ENCODE assay signal across 24 mouse cellular contexts in the genomic region with DNA sequence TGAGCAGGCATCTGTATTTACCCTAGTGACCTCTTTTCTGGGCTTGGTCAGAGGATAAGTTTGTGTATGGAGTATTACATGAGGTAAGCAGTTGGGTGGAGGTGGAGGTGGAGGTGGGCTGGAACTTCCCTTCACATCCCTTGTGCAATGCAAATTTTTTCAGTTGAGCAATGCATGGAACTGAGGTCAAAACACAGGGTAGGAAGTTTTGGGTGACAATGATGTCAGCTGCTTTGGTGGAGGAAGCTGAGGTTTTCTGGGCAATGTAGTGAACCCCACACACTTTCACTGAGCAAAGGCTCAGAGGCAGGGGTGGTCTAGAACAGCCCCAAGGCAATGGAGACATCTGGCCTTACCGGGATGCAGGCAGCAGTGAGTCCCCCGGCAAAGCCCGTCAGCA. TPM values are rescaled to one million over a fixed set of nuclear protein-coding genes. Genes with fewer than 3 reads are reported as not detected.
DNase-seq lines count a peak whose midpoint lies in the region; ATAC-seq and TF ChIP-seq lines count a peak whose summit lies in the region.
"Had no signal": no experiment of that assay in that cellular context is flagged by ENCODE, and none has a peak within 500 bp of the region (broad histone marks: within the 10 kb centered on the region; RNA-seq: fewer than 3 reads in every experiment).

No protein-coding gene starts in this region.

- H3K4me3 ChIP-seq in liver, postnatal 0 days (ENCODE audit: low read depth, low read length) = no peak overlapping the region
- H3K4me3 ChIP-seq in liver, embryonic 11.5 days (ENCODE audit: low read depth, low read length) = no peak overlapping the region
- peak overlapping the region; percentile 29 to 74 (median 72) for H3K4me3 ChIP-seq in CH12.LX (replicated peaks in 1 of 3; ENCODE audit: low read depth in 2 of 3, low read length in 2 of 3, poor library complexity in 1 of 3)
- H3K4me3 ChIP-seq in macrophage (ENCODE audit: inconsistent target) = peak overlapping the region; percentile 2; the same call in 1 of the 2 replicates
- no peak overlapping the region for H3K4me3 ChIP-seq in neural tube, embryonic 15.5 days (replicated peaks)
- H3K4me3 ChIP-seq: forebrain, embryonic 15.5 days; heart, embryonic 10.5 days; hindbrain, embryonic 12.5 days; limb, embryonic 10.5 days; lung, embryonic 15.5 days had no signal

- H3K4me2 ChIP-seq in liver, postnatal 0 days (ENCODE audit: low read depth, low read length) = no peak overlapping the region
- no peak overlapping the region for H3K4me2 ChIP-seq in liver, embryonic 11.5 days
- H3K4me2 ChIP-seq in CH12.LX (ENCODE audit: insufficient read depth, low read depth, poor library complexity, severe bottlenecking) = peak overlapping the region; percentile 53
- no peak overlapping the region for H3K4me2 ChIP-seq in neural tube, embryonic 15.5 days
- H3K4me2 ChIP-seq: forebrain, embryonic 15.5 days; hindbrain, embryonic 12.5 days; lung, embryonic 15.5 days had no signal

- in situ Hi-C loops in CH12.LX (cut with MboI; ENCODE audit: low pct_ligation_motif_present, low pct_unique_long_range_greater_than_20kb, low sequenced_read_pairs) = no loop called here

- TF ChIP-seq EP300 in liver, postnatal 0 days (IDR thresholded peaks at IDR 0.05; ENCODE audit: low read depth) = no peak
- peak; percentile 33; the same call in 1 of the 2 replicates for TF ChIP-seq EP300 in CH12.LX (IDR thresholded peaks at IDR 0.05; ENCODE audit: low read length)

- H3K27ac ChIP-seq in liver, postnatal 0 days (ENCODE audit: low read depth) = 0 out of 2 replicates have a peak overlapping the region, but pooled peaks have one; percentile 6
- no peak overlapping the region for H3K27ac ChIP-seq in liver, embryonic 11.5 days (ENCODE audit: low read depth, low read length)
- peak overlapping the region; percentile 55 for H3K27ac ChIP-seq in CH12.LX (ENCODE audit: insufficient read depth, low read depth)
- H3K27ac ChIP-seq in macrophage = peak overlapping the region; percentile 60
- no peak overlapping the region for H3K27ac ChIP-seq in neural tube, embryonic 15.5 days (replicated peaks)
- H3K27ac ChIP-seq: forebrain, embryonic 15.5 days; heart, embryonic 10.5 days; hindbrain, embryonic 12.5 days; limb, embryonic 10.5 days; lung, embryonic 15.5 days had no signal

- WGBS in liver, postnatal 0 days (ENCODE audit: insufficient replicate concordance) = 46% methylated on average over 3 of the region's 3 CpGs
- 78% methylated on average over 3 of the region's 3 CpGs for WGBS in liver, embryonic 11.5 days
- 17% methylated on average over 3 of the region's 3 CpGs for WGBS in macrophage (ENCODE audit: missing documents)
- WGBS in neural tube, embryonic 15.5 days = 81% methylated on average over 3 of the region's 3 CpGs

- H3K79me2 ChIP-seq in CH12.LX (replicated peaks; ENCODE audit: control insufficient read depth, extremely low read depth, insufficient read depth, poor library complexity, severe bottlenecking) = peaks cover 4% of the 10 kb centered on the region; the same call in 1 of the 2 replicates
- peaks cover 17% of the 10 kb centered on the region for H3K79me2 ChIP-seq in macrophage (ENCODE audit: inconsistent target)

- DNase-seq in liver, postnatal 0 days = no peak
- no peak for DNase-seq in liver, embryonic 11.5 days (ENCODE audit: low spot score)
- DNase-seq in CH12.LX (ENCODE audit: extremely low read depth) = peak; percentile 56
- DNase-seq in kidney, adult 8-10 months = no peak
- DNase-seq: embryo, embryonic 11 days; gastrocnemius, postnatal 36 days; kidney, adult 9 months; kidney, postnatal 36 days; layer of hippocampus, adult 9-11 months; right cerebral cortex, postnatal 25 days; thymus, postnatal 25 days had no signal

- TF ChIP-seq POLR2A in CH12.LX (IDR thresholded peaks at IDR 0.05; ENCODE audit: low read depth, low read length) = 0 out of 2 replicates have a peak, but pooled peaks have one; percentile 18

- no peak overlapping the region for H3K9ac ChIP-seq in liver, postnatal 0 days (replicated peaks)
- H3K9ac ChIP-seq in liver, embryonic 11.5 days (ENCODE audit: low read depth, low read length) = no peak overlapping the region
- H3K9ac ChIP-seq in CH12.LX (ENCODE audit: insufficient read depth, low read depth) = no peak overlapping the region
- H3K9ac ChIP-seq in neural tube, embryonic 15.5 days (replicated peaks) = no peak overlapping the region
- H3K9ac ChIP-seq: forebrain, embryonic 15.5 days; hindbrain, embryonic 12.5 days; lung, embryonic 15.5 days had no signal

- no peak for TF ChIP-seq RAD21 in CH12.LX (IDR thresholded peaks at IDR 0.05; ENCODE audit: low read depth, low read length)

- H3K36me3 ChIP-seq in liver, postnatal 0 days (replicated peaks; ENCODE audit: insufficient read depth, low read length) = no peaks in the 10 kb centered on the region
- no peaks in the 10 kb centered on the region; the same call in 1 of the 2 replicates for H3K36me3 ChIP-seq in liver, embryonic 11.5 days (ENCODE audit: control insufficient read depth, insufficient read depth, low read length)
- H3K36me3 ChIP-seq in CH12.LX (replicated peaks in 1 of 2; ENCODE audit: control insufficient read depth in 1 of 2, insufficient read depth in 1 of 2, low read length in 1 of 2) (peaks cover 42 to 50% of the 10 kb centered on the region in 2 experiments), macrophage (ENCODE audit: inconsistent target) (peaks cover 25% of the 10 kb centered on the region; the same call in 1 of the 2 replicates)
- peaks cover 4% of the 10 kb centered on the region; the same call in 1 of the 2 replicates for H3K36me3 ChIP-seq in neural tube, embryonic 15.5 days
- H3K36me3 ChIP-seq: forebrain, embryonic 15.5 days; heart, embryonic 10.5 days; lung, embryonic 15.5 days had no signal

- H3K4me1 ChIP-seq in liver, postnatal 0 days (ENCODE audit: insufficient read depth) = peaks cover 21% of the 10 kb centered on the region
- H3K4me1 ChIP-seq in liver, embryonic 11.5 days (replicated peaks; ENCODE audit: control insufficient read depth, insufficient read depth, low read length) = 0 out of 2 replicates have a peak, but pooled peaks cover 4% of the 10 kb centered on the region
- peaks cover 24 to 60% of the 10 kb centered on the region in 2 experiments for H3K4me1 ChIP-seq in CH12.LX (ENCODE audit: control insufficient read depth in 1 of 2, insufficient read depth in 2 of 2)
- peaks cover 18% of the 10 kb centered on the region for H3K4me1 ChIP-seq in neural tube, embryonic 15.5 days

- H3K9me3 ChIP-seq in liver, postnatal 0 days (ENCODE audit: low read length) = no peaks in the 10 kb centered on the region
- no peaks in the 10 kb centered on the region for H3K9me3 ChIP-seq in liver, embryonic 11.5 days (ENCODE audit: control insufficient read depth, low read length)
- no peaks in the 10 kb centered on the region for H3K9me3 ChIP-seq in CH12.LX (replicated peaks; ENCODE audit: low read length)
- no peaks in the 10 kb centered on the region for H3K9me3 ChIP-seq in neural tube, embryonic 15.5 days (replicated peaks)
- H3K9me3 ChIP-seq: forebrain, embryonic 15.5 days; heart, embryonic 10.5 days; hindbrain, embryonic 12.5 days; limb, embryonic 10.5 days; lung, embryonic 15.5 days had no signal

- no peaks in the 10 kb centered on the region for H3K27me3 ChIP-seq in liver, postnatal 0 days (ENCODE audit: insufficient read depth, low read length)
- peaks cover 9% of the 10 kb centered on the region for H3K27me3 ChIP-seq in liver, embryonic 11.5 days (replicated peaks; ENCODE audit: control insufficient read depth, insufficient read depth, low read length)
- H3K27me3 ChIP-seq in CH12.LX (replicated peaks) = no peaks in the 10 kb centered on the region
- H3K27me3 ChIP-seq in neural tube, embryonic 15.5 days (replicated peaks) = 0 out of 2 replicates have a peak, but pooled peaks cover 3% of the 10 kb centered on the region

- TF ChIP-seq CTCF in liver, postnatal 0 days (IDR thresholded peaks at IDR 0.05; ENCODE audit: low read depth) = no peak
- no peak for TF ChIP-seq CTCF in CH12.LX (conservative IDR thresholded peaks at IDR 0.05 in 1 of 2, IDR thresholded peaks at IDR 0.05 in 1 of 2; ENCODE audit: low read depth in 2 of 2, low read length in 2 of 2)

- peak; percentile 83 for ATAC-seq in liver, postnatal 0 days
- no peak for ATAC-seq in liver, embryonic 11.5 days (replicated peaks; ENCODE audit: low FRiP score)
- ATAC-seq in neutrophil, adult 5-6 weeks (ENCODE audit: extremely low read depth, insufficient number of reproducible peaks, low FRiP score, poor library complexity, severe bottlenecking) = peak; percentile 70
- ATAC-seq in neural tube, embryonic 15.5 days (ENCODE audit: low FRiP score) = no peak
- ATAC-seq: forebrain, embryonic 15.5 days; inflammation-experienced regulatory T-cells, adult 6 months had no signal

- dilution Hi-C loops in CH12.LX (cut with MboI; ENCODE audit: extremely low pct_ligation_motif_present, extremely low pct_unique_long_range_greater_than_20kb, low sequenced_read_pairs) = no loop called here

RNA-seq across cellular contexts. Expression of gene Slc2a6, which starts 2.3 kb away (rescaled TPM):
- polyA plus RNA-seq in liver, postnatal 0 days (2015; fragmentation: Nextera tagmentation; extraction: Ambion mirVana) = 0.31 and 0.47 TPM in 2 replicates
- polyA plus RNA-seq in liver, embryonic 11.5 days (2014; fragmentation: Nextera tagmentation; extraction: Ambion mirVana) = 0.51 and 0.64 TPM in 2 replicates
- total RNA-seq in CH12.LX (2012; rRNA removed) = 49.8 and 55.9 TPM in 2 replicates
- total RNA-seq in CH12.LX (2014; rRNA removed) = 37.3 and 43.3 TPM in 2 replicates
- 17.1 and 22.1 TPM in 2 replicates for polyA plus RNA-seq in CH12.LX (2012; ENCODE audit: insufficient read length, low read depth)
- total RNA-seq in macrophage (2018; cell fraction: chromatin; rRNA removed) = 100 to 1,000 TPM in 18 of 26 experiments, 10 to 100 TPM in 8; 10.9 to 802 (median 358) TPM
- total RNA-seq in macrophage (2018; cell fraction: cytosol; rRNA removed) = 100 to 1,000 TPM in 15 of 26 experiments, 10 to 100 TPM in 9, 1 to 10 TPM in 2; 8.0 to 364 (median 152) TPM
- total RNA-seq in macrophage (2018; cell fraction: nucleus; rRNA removed) = 1,000 to 10,000 TPM in 1 of 26 experiments, 100 to 1,000 TPM in 20, 10 to 100 TPM in 5; 11.4 to 1,003 (median 403) TPM
- polyA plus RNA-seq in macrophage (2018) = 2.9 to 43.2 TPM (median 3.8 TPM) in 3 replicates
- 82.6 and 87.3 TPM in 2 replicates for total RNA-seq in neutrophil, adult 5-6 weeks (2017)
- 17.2 and 20.0 TPM in 2 replicates for polyA plus RNA-seq in neural tube, embryonic 15.5 days (2015; fragmentation: Nextera tagmentation; extraction: Ambion mirVana)
- total RNA-seq: gastrocnemius, postnatal 36 days had no signal

RNA-seq across cellular contexts. Expression of gene Cacfd1, which starts 15.8 kb away (rescaled TPM):
- polyA plus RNA-seq in liver, postnatal 0 days (2015; fragmentation: Nextera tagmentation; extraction: Ambion mirVana) = 21.1 and 23.5 TPM in 2 replicates
- polyA plus RNA-seq in liver, embryonic 11.5 days (2014; fragmentation: Nextera tagmentation; extraction: Ambion mirVana) = 32.6 and 32.9 TPM in 2 replicates
- total RNA-seq in CH12.LX (2012; rRNA removed) (9.9 and 10.3 TPM in 2 replicates), CH12.LX (2014; rRNA removed) (5.4 and 6.4 TPM in 2 replicates)
- polyA plus RNA-seq in CH12.LX (2012; ENCODE audit: insufficient read length, low read depth) (18.8 and 20.2 TPM in 2 replicates), macrophage (2018) (10.7 to 20.4 TPM (median 18.3 TPM) in 3 replicates)
- total RNA-seq in macrophage (2018; cell fraction: chromatin; rRNA removed) = 10 to 100 TPM; 19.6 to 45.0 (median 30.8) TPM
- 10 to 100 TPM; 12.1 to 28.7 (median 22.8) TPM for total RNA-seq in macrophage (2018; cell fraction: cytosol; rRNA removed)
- 10 to 100 TPM; 18.0 to 42.1 (median 28.9) TPM for total RNA-seq in macrophage (2018; cell fraction: nucleus; rRNA removed)
- 16.9 and 22.8 TPM in 2 replicates for total RNA-seq in neutrophil, adult 5-6 weeks (2017)
- polyA plus RNA-seq in neural tube, embryonic 15.5 days (2015; fragmentation: Nextera tagmentation; extraction: Ambion mirVana) = 98.5 and 103 TPM in 2 replicates

RNA-seq across cellular contexts. Expression of gene Mymk, which starts 46.4 kb away (rescaled TPM):
- 0.49 TPM in 1 of 2 replicates, not detected in the other for polyA plus RNA-seq in liver, postnatal 0 days (2015; fragmentation: Nextera tagmentation; extraction: Ambion mirVana)
- polyA plus RNA-seq in liver, embryonic 11.5 days (2014; fragmentation: Nextera tagmentation; extraction: Ambion mirVana) = 0.12 and 0.13 TPM in 2 replicates
- not detected in 2 replicates for total RNA-seq in CH12.LX (2012; rRNA removed)
- not detected in 2 replicates for total RNA-seq in CH12.LX (2014; rRNA removed)
- not detected in 2 replicates for polyA plus RNA-seq in CH12.LX (2012; ENCODE audit: insufficient read length, low read depth)
- total RNA-seq in macrophage (2018; cell fraction: chromatin; rRNA removed) = not detected
- total RNA-seq in macrophage (2018; cell fraction: cytosol; rRNA removed) = under 1 TPM in 1 of 26 experiments, not detected in 25; 0.13 TPM
- total RNA-seq in macrophage (2018; cell fraction: nucleus; rRNA removed) = not detected
- not detected in 3 replicates for polyA plus RNA-seq in macrophage (2018)
- not detected in 2 replicates for total RNA-seq in neutrophil, adult 5-6 weeks (2017)
- polyA plus RNA-seq in neural tube, embryonic 15.5 days (2015; fragmentation: Nextera tagmentation; extraction: Ambion mirVana) = 2.5 and 3.4 TPM in 2 replicates
- total RNA-seq: liver, adult 2 months had no signal
- polyA plus RNA-seq: inflammation-experienced regulatory T-cells, adult 6 months; liver, adult 2 months; testis, adult 2 months had no signal

RNA-seq across cellular contexts. Expression of gene Adamts13, which starts 52.3 kb away (rescaled TPM):
- polyA plus RNA-seq in liver, postnatal 0 days (2015; fragmentation: Nextera tagmentation; extraction: Ambion mirVana) = 1.7 and 1.9 TPM in 2 replicates
- 0.43 and 0.63 TPM in 2 replicates for polyA plus RNA-seq in liver, embryonic 11.5 days (2014; fragmentation: Nextera tagmentation; extraction: Ambion mirVana)
- total RNA-seq in CH12.LX (2012; rRNA removed) (0.13 and 0.17 TPM in 2 replicates), CH12.LX (2014; rRNA removed) (not detected in 2 replicates)
- polyA plus RNA-seq in CH12.LX (2012; ENCODE audit: insufficient read length, low read depth) (0.17 TPM in 1 of 2 replicates, not detected in the other), macrophage (2018) (not detected in 3 replicates)
- total RNA-seq in macrophage (2018; cell fraction: chromatin; rRNA removed) = 1 to 10 TPM in 1 of 26 experiments, under 1 TPM in 23, not detected in 2; 0.20 to 1.1 (median 0.48) TPM
- under 1 TPM in 12 of 26 experiments, not detected in 14; under 0.01 to 0.11 (median 0.04) TPM for total RNA-seq in macrophage (2018; cell fraction: cytosol; rRNA removed)
- under 1 TPM in 16 of 26 experiments, not detected in 10; 0.15 to 0.63 (median 0.26) TPM for total RNA-seq in macrophage (2018; cell fraction: nucleus; rRNA removed)
- not detected in 2 replicates for total RNA-seq in neutrophil, adult 5-6 weeks (2017)
- polyA plus RNA-seq in neural tube, embryonic 15.5 days (2015; fragmentation: Nextera tagmentation; extraction: Ambion mirVana) = 0.09 TPM in 1 of 2 replicates, not detected in the other
- total RNA-seq: gastrocnemius, postnatal 36 days had no signal
- polyA plus RNA-seq: embryonic facial prominence, embryonic 14.5 days; heart, postnatal 0 days; hindbrain, embryonic 12.5 days; inflammation-experienced regulatory T-cells, adult 6 months; lung, embryonic 15.5 days had no signal

RNA-seq across cellular contexts. Expression of gene Adamtsl2, which starts 53.6 kb away (rescaled TPM):
- polyA plus RNA-seq in liver, postnatal 0 days (2015; fragmentation: Nextera tagmentation; extraction: Ambion mirVana) = 1.1 and 1.2 TPM in 2 replicates
- polyA plus RNA-seq in liver, embryonic 11.5 days (2014; fragmentation: Nextera tagmentation; extraction: Ambion mirVana) = 1.8 and 3.5 TPM in 2 replicates
- total RNA-seq in CH12.LX (2012; rRNA removed) = 0.13 TPM in 1 of 2 replicates, not detected in the other
- not detected in 2 replicates for total RNA-seq in CH12.LX (2014; rRNA removed)
- polyA plus RNA-seq in CH12.LX (2012; ENCODE audit: insufficient read length, low read depth) = not detected in 2 replicates
- under 1 TPM in 3 of 26 experiments, not detected in 23; 0.13 to 0.28 (median 0.13) TPM for total RNA-seq in macrophage (2018; cell fraction: chromatin; rRNA removed)
- total RNA-seq in macrophage (2018; cell fraction: cytosol; rRNA removed) = under 1 TPM in 2 of 26 experiments, not detected in 24; 0.13 to 0.15 TPM
- total RNA-seq in macrophage (2018; cell fraction: nucleus; rRNA removed) = under 1 TPM in 1 of 26 experiments, not detected in 25; 0.05 TPM
- not detected in 3 replicates for polyA plus RNA-seq in macrophage (2018)
- not detected in 2 replicates for total RNA-seq in neutrophil, adult 5-6 weeks (2017)
- polyA plus RNA-seq in neural tube, embryonic 15.5 days (2015; fragmentation: Nextera tagmentation; extraction: Ambion mirVana) = 7.2 and 7.7 TPM in 2 replicates
- polyA plus RNA-seq: inflammation-experienced regulatory T-cells, adult 6 months had no signal

Comparison
In these comparisons a context has a peak if more than half of its experiments do, and no peak if none do; other contexts are left out.
1. ATAC-seq: peak in liver, postnatal 0 days (single experiment) and neutrophil, adult 5-6 weeks (single experiment); none in liver, embryonic 11.5 days (single experiment) and neural tube, embryonic 15.5 days (single experiment).
2. H3K27ac ChIP-seq: peak in liver, postnatal 0 days (single experiment), CH12.LX (single experiment) and macrophage (single experiment); none in liver, embryonic 11.5 days (single experiment) and neural tube, embryonic 15.5 days (single experiment).
3. H3K4me3 ChIP-seq: peak in CH12.LX (3 of 3) and macrophage (single experiment); none in liver, postnatal 0 days (single experiment), liver, embryonic 11.5 days (single experiment) and neural tube, embryonic 15.5 days (single experiment).